Mouse (Mus musculus) kidney, adult 2 months (tissue): ENCODE measurements around the gene Uhrf1. TPM values are rescaled to one million over a fixed set of nuclear protein-coding genes. Genes with fewer than 3 reads are reported as not detected.

Experiments
- DNase-seq: peaks from one replicate; pipeline ENCODE4 v3.0.0; 2021
- H3K27ac ChIP-seq: fragments of 200-500 bp; 2 replicates; pipeline ENCODE4 v1.5.1; 2012; ENCODE audit warnings: low read depth, low read length, control low read depth, inconsistent platforms; ENCODE audit not compliant: insufficient read depth
- H3K27me3 ChIP-seq: fragments of 200-500 bp; replicated peaks from 2 replicates; pipeline ENCODE4 v1.6.1; 2012; ENCODE audit warnings: mild to moderate bottlenecking, moderate library complexity, low read length, inconsistent platforms; ENCODE audit not compliant: control insufficient read depth, insufficient read depth
- H3K36me3 ChIP-seq: fragments of 200-500 bp; 2 replicates; pipeline ENCODE4 v1.6.1; 2012; ENCODE audit warnings: mild to moderate bottlenecking, moderate library complexity, low read length, inconsistent platforms; ENCODE audit not compliant: control insufficient read depth, insufficient read depth
- H3K4me1 ChIP-seq: fragments of 200-500 bp; 2 replicates; pipeline ENCODE4 v1.6.1; 2011; ENCODE audit warnings: low read length; ENCODE audit not compliant: control insufficient read depth, insufficient read depth
- H3K4me3 ChIP-seq: fragments of 200-500 bp; 2 replicates; pipeline ENCODE4 v1.5.1; 2011; ENCODE audit warnings: mild to moderate bottlenecking, low read depth, low read length, control low read depth; ENCODE audit not compliant: insufficient read depth
- CTCF ChIP-seq: fragments of 200-500 bp; conservative IDR thresholded peaks from 2 replicates; pipeline ENCODE4 v1.5.1; 2011; ENCODE audit warnings: low read depth, mild to moderate bottlenecking, control low read depth, low read length, moderate library complexity, mixed read lengths; ENCODE audit not compliant: insufficient read depth, insufficient read length
- POLR2A ChIP-seq: fragments of 200-500 bp; IDR thresholded peaks from one replicate; pipeline ENCODE4 v1.6.1; 2011; ENCODE audit warnings: low read depth, low read length, control low read depth
- WGBS: fragments of 180-500 bp; shearing (Covaris S2); methylation state at CpG from one replicate; pipeline ENCODE4 v1.1.7; 2018; 5-methylcytosine and 5-hydroxymethylcytosine counted together
- polyA plus RNA-seq: library from polyadenylated mRNA; depleted of rRNA; stranded (reverse); fragments of >200 nt; gene quantifications from 2 replicates; pipeline ENCODE4 v1.2.3, GENCODE M21; 2012

Uhrf1 gene
- polyA plus RNA-seq, 1 experiment: 2.3 TPM

- Histone ChIP-seq H3K27ac (peak within 1 kb of the TSS; percentile 87; the same call in 1 of the 2 replicates), H3K36me3 (no peaks in the 10 kb centered on the region), H3K27me3 (no peaks in the 10 kb centered on the region), H3K4me1 (peaks cover 17% of the 10 kb centered on the region), H3K4me3 (no peak within 1 kb of the TSS)
- no peak for DNase-seq
- WGBS: 84% methylated on average over 4 of the region's 4 CpGs
- no peak for TF ChIP-seq CTCF
- TF ChIP-seq POLR2A: no peak
Measured at GRCm38 (mm10) chr17:56292531-56293222, 10.4 kb upstream of the Uhrf1 start, which contains the start of gene Plin3. Plin3 (minus strand) TSS chr17:56292873.

- WGBS: 78% methylated on average over 1 of the region's 1 CpGs
- H3K27ac ChIP-seq: no peak overlapping the region
- TF ChIP-seq POLR2A (no peak), CTCF (no peak)
Measured at GRCm38 (mm10) chr17:56293291-56293690, 9.8 kb upstream of the Uhrf1 start.

GRCm38 (mm10) chr17:56294241-56294640 lies 8.9 kb upstream of the Uhrf1 start:
- Histone ChIP-seq H3K4me3 (no peak overlapping the region), H3K27me3 (no peaks in the 10 kb centered on the region), H3K36me3 (no peaks in the 10 kb centered on the region), H3K4me1 (peaks cover 11% of the 10 kb centered on the region), H3K27ac (no peak overlapping the region)
- WGBS: 90% methylated on average over 19 of the region's 19 CpGs
- TF ChIP-seq POLR2A: no peak
- TF ChIP-seq CTCF: no peak
- DNase-seq: no peak

More at GRCm38 (mm10) chr17:56293291-56293690, 9.8 kb upstream of the Uhrf1 start:
- DNase-seq: no peak
- H3K36me3 ChIP-seq: no peaks in the 10 kb centered on the region
- no peak overlapping the region for H3K4me3 ChIP-seq
- no peaks in the 10 kb centered on the region for H3K27me3 ChIP-seq
- H3K4me1 ChIP-seq: peaks cover 11% of the 10 kb centered on the region

- Histone ChIP-seq H3K27ac (no peak overlapping the region), H3K4me1 (peaks cover 7% of the 10 kb centered on the region), H3K36me3 (no peaks in the 10 kb centered on the region), H3K4me3 (no peak overlapping the region), H3K27me3 (no peaks in the 10 kb centered on the region)
- TF ChIP-seq CTCF (no peak), POLR2A (no peak)
- DNase-seq: no peak
- 70% methylated on average over 1 of the region's 1 CpGs for WGBS
Measured at GRCm38 (mm10) chr17:56296201-56296600, 6.9 kb upstream of the Uhrf1 start.

DNA sequence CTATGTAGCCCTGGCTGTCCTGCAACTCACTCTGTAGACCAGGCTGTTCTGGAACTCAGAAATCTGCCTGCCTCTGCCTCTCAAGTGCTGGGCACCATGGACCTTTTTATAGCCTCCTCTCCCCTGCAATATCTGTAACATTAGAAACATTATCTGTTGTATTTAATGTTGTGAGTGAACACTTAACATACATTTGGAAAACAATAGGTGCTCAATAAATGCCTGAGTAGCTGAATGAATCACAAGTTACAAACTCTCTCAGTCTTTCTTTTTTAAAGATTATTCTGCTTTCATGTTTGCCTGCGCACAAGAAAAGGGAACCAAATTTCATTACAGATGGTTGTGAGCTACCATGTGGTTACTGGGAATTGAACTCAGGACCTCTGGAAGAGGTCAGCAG lies 4.9 kb upstream of the Uhrf1 start:
- no peak for TF ChIP-seq CTCF
- Histone ChIP-seq H3K27ac (no peak overlapping the region), H3K4me3 (no peak overlapping the region), H3K4me1 (peaks cover 7% of the 10 kb centered on the region; the same call in 1 of the 2 replicates), H3K36me3 (no peaks in the 10 kb centered on the region), H3K27me3 (no peaks in the 10 kb centered on the region)
- WGBS: 91% methylated on average over 1 of the region's 1 CpGs
- DNase-seq: no peak

DNA sequence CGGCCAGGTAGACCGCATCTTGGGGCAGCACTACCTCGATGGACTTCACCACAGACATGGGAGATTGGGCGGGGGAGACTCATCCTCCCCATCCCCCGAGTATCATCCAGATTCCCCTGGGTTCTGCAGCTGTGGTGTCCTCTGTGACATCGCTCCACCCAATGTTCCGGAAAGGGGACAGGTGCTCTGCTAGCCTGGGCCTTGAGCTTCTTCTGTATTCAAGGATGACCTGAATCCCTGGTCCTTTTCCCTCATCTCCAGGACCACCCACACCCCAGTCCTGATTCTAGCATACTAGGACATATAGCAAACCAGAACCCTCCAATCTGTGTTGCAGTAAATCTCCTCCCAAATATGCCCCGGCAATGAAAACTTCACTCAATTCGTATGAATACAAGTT lies 2.9 kb upstream of the Uhrf1 start, which contains the start of gene Arrdc5:
Gene Arrdc5, minus strand, starts transcription at position 101 of the 400 bp plus-strand sequence.
- no peak within 1 kb of the TSS for H3K27ac ChIP-seq
- H3K36me3 ChIP-seq: no peaks in the 10 kb centered on the region
- TF ChIP-seq CTCF: no peak
- TF ChIP-seq POLR2A: no peak
- no peaks in the 10 kb centered on the region for H3K27me3 ChIP-seq
- H3K4me3 ChIP-seq: no peak within 1 kb of the TSS
- peaks cover 11% of the 10 kb centered on the region; the same call in 1 of the 2 replicates for H3K4me1 ChIP-seq
- 89% methylated on average over 9 of the region's 9 CpGs for WGBS
- DNase-seq: no peak

DNA sequence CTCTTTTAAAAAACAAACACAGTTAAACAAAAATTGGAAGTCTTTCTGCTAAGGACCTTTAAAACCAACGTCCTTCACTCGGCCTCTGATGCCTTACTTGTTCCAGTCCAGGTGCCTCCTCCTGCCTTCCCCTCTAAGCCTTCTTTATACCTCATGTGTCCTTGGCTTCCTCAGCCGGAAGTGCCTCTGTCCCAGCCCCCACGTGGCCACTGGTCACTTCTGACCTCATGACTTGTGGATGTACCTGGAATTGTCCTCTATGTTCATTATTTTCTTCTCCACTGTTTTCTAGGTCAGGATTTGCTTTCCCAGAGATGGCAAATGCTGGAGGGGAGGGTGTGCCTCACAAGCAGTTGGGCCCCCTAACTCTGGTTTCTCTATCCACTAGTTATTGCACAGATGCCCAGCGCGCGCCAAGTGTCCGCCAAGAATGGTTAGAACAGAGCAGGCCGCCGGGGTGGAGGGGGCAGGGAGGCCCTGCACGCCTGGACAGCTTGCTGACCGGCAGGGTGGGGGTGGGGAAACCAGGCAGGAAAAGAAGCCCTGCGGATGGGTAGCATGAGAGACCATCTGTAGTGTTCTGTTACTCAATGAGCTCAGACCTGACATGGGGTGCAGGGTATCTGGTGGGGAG lies 641 bp upstream of the Uhrf1 start:
- peak; percentile 54 for DNase-seq

More for the DNA sequence above, 641 bp upstream of the Uhrf1 start:
- Histone ChIP-seq H3K36me3 (no peaks in the 10 kb centered on the region), H3K27ac (no peak overlapping the region), H3K4me3 (no peak overlapping the region), H3K4me1 (peaks cover 11% of the 10 kb centered on the region; the same call in 1 of the 2 replicates), H3K27me3 (no peaks in the 10 kb centered on the region)
- no peak for TF ChIP-seq CTCF
- WGBS: 21% methylated on average over 13 of the region's 13 CpGs
